Mouse (Mus musculus) skeletal muscle tissue, adult 2 months (tissue): ENCODE measurements at regions not wholly inside any gene's neighbourhood (a gene's known extent, or its start where the extent isn't known, plus 50 kb on each side); places are given as distances from the start of the nearest gene placed in this dataset.
A peak's percentile ranks its signal among the peaks of the same experiment; 100 is the strongest.

ENCODE experiments used
- DNase-seq: peaks from one replicate; pipeline ENCODE4 v3.0.0-alpha.2; 2012; ENCODE audit warnings: low read depth, low spot score

DNA sequence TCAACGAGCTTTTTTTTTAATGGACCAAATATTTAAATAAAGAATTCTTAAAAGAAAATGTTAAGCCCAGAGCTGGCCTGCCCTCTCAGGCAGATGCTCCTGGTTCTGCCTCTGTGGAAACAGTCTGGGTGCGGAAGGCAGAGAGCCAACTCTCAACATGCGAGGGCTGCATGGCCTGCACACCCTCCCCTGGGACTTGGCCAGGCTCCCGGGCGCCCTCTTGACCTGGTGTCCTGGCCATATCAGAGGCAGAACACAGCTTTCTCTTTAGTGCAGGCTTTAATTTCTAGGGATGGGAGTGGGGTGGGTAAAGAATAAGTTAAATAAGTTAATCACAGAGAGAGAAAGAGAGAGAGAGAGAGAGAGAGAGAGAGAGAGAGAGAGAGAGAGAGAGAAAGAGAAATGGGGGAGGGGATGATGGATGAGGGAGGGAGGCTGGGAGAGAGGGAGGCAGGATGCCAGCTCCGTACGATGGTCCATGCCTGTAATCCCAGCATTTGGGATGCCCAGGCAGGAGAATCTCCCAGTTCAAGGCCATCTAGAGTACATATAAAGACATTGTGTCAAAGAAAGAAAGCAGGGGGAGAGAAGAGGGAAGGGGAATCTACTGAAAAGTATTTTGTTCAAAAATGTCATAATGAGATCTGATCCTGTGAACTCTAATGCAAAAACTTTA, 123.2 kb upstream of the Plekha5 start:
- peak; percentile 65 for DNase-seq

DNA sequence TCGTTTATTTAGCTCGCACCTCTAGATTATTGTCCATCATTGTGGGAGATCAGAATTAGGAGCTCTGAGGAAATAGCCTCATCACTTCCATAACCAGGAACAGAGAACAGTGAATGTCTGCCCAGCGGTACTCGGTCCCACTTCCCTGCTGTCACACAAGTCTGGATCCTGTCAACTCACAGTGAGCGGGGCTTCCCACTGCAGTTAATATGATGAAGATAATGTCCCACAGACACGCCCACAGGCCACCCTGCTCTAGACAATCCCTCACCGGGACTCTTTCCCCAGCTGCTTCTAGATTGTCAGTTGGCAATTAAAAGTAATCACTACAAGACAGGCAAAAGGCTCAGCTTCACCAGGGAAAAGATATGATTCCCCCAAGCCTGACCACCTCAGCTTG, 124.2 kb upstream of the Plekha5 start:
- no peak for DNase-seq

DNA sequence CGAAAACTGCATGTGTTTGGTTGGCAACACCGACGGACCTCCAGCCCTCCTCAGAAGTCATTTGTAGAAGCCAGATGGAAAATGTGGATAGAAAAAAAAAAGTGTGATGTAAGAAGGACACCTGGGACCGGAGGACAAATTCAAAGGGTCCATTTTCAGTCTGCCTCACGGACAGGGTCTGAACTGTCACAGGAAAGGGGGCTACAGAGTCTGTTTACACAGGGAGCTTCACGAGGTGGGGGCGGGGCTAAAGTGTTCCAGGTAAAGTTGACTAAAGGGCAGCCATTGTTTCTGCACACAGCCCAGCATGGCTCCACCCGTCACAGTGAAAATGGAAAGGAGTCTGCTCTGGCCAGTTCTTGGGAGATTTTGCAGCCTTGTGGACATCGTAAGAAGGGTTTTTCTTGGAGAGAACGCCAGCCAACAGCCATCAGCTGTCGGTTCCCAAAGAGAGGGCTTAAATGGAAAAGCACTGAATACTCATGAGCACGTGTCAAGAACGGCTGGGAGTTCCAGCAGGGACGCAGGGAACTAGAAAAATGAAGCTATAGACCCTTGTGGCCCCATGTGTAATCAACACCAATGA, 125.8 kb upstream of the Plekha5 start:
- peak; percentile 12 for DNase-seq

DNA sequence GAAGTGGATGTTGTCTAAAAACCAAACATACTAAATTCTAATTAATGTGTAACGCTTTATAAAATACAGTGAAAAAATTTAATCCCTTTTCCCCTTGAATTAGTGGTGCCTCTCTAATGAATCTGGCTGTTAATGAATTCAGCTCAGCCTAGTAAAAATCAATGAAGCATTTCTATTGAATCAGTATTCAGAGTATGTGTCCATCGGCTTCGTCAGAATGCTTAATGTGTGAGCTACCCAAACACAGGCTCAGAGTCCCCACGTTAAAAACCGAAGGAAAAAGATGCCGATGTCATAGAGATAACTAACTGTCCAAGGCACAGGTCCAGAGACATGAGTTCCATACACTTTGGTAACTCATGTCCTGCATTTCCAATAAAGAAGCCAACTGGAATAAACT, 126.3 kb upstream of the Plekha5 start:
- no peak for DNase-seq

DNA sequence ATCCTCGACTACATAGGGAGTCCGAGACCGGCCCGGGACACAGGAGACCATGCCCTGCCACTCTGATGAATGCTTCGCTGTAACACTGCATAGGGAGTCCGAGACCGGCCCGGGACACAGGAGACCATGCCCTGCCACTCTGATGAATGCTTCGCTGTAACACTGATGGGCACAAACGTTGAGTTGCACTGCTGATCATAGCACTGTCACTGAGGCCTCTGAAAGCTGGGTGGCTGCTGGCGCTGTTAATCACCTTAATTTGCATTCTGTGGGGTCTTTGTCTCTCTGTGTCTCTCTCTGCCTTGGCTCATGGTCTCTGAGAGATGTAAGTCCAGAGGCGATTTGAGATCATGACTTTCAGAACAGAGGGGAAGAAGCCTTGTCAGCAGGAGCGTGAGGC, 133.7 kb upstream of the Plekha5 start:
- DNase-seq: no peak

DNA sequence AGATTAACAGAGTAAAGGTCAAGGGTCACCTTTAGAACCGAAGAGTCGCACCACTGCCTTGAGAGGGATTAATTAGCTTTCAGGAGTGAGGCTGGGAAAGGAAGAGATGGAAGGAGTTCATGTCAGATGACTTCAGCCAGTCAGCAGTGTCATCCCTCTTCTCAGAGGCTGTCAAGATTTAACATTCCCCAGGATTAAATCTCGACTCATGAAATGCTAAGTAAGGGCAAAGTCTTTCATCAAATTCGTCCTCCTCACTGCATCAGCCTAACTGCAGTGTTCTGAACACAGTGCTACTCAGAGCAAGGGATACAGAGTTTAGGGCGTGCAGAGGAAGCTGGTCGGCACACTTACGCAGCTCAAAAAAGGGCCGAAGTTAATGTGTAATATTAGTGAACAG, 135.1 kb upstream of the Plekha5 start:
- DNase-seq: no peak

DNA sequence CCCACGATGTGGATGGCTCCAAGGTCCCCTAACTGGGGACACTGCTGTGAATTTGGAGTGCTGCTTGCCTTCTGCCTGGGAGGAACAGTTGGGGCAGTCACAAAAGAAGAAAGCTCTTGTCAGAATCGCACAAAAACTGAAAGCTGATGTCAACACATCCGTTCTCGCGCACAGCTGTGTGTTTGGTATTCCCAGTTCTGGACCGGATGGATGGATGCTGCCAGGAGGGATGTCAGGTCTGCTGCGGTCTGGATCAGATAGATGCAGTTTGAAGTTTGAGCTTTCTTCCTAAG, 141.6 kb upstream of the Plekha5 start:
- DNase-seq: peak; percentile 34

DNA sequence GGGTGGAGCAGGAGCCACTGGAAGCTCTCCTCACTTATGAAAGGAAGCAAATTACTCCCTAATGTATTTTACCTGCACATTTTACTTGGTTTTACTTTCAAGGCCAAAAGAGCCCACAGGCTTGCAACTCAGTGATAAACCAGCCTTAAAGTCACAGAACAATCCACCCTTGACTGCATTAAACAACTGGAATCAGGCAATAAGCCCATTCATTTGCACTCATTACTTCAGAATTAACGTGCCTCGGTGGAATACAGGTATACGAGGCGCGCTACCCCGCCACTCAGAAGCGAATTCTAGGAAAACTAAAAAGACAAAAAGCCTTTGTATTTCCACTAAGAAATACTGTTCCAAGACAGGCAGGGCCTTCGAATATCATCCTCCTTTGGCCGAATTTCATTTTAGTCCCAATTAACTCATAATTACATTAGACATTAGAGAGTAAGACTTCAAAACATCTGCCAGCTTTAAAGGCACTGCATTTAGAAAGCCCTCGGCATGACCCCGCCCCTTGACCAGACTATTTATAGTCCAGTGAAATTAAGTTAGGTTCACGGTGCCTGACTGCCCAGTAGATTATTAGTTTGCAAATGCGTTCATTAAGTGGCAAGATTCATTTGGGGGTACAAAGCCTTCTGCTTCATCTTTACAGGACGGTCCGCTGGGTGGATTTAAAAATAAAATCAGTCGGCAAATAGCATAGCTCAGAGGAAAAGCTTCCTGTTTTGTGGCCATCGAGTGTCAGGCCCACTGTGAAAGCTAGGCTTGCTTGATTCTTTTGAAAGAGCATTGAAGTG, 142.2 kb upstream of the Plekha5 start:
- DNase-seq: no peak

DNA sequence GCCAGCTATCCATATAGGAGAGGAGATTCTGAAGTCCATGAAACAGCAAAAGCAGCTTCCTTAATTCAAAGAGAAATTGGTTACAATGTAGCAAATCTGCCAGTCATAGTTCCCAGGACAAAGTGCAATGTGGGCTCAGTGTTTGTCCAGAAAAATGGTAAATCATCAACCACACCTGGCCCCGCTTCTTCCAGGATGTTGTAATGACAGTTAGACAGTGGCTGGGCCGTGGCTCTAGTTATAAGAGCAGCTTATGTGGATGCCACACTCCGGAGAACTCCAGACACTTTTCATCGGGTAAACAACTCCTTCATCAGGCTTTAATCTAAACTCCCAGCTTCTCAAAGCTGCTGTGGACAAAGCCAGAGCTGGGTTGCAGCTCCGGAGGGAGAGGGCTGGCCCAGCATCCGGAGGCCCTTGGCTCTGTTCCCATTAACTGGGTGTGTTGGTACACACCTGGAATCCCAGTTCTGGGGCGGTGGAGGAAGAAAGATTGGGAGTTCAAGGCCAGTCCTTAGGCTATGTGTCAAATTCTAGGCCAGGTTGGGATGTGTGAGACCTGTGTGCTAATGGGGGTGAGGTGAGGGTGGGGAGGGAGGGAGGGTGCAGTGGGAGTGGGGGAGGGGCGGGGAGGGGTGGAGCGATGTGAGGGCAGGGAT, 142.9 kb upstream of the Plekha5 start:
- no peak for DNase-seq

DNA sequence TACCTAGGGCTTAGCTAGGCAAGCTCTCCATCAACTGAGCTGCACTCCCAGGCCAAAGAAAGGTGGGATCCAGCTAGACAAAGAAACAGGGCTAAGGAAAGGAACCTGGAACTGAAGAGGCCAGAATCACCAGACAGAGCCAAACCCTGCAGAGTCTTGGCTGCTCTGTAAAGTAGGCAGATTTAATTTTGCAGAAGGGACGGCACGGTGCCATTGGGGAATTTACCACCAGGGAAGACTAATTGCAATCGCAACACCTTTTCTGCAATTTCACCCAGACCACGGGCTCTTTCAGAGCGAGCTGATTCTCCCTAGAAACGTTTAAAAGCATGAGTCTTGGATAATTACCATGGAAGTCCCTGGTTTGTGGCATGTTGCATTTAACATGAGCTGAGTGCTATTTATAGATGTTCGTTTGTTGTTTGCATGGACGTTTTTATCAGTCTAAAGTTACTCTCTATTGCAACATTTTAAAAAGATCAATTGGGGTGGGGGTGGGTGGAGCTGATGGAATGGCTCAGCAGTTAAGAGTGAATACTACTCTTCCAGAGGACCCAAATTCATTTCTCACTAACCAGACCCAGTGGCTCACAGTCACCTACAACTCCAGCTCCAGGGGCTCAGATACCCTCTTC, 144.0 kb upstream of the Plekha5 start:
- DNase-seq: no peak

DNA sequence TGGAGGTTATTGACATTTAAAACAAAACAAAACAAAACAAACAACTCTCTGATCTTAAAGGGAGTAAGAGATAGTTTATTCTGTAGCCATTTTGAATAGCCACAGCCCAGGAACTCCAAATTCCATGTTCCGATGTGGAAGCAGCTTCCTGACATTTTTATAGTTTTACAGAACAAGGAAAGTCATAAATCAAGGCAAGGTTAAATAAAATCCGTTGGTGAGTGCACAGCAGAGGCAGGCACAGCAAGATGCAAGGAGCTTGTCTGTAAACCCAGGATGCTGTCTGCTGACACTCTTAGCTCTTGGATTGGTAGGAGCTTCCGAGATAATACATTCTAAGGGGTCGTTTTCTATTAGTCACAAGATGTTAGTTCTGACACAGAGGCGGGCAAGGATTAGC, 145.1 kb upstream of the Plekha5 start:
- DNase-seq: no peak

DNA sequence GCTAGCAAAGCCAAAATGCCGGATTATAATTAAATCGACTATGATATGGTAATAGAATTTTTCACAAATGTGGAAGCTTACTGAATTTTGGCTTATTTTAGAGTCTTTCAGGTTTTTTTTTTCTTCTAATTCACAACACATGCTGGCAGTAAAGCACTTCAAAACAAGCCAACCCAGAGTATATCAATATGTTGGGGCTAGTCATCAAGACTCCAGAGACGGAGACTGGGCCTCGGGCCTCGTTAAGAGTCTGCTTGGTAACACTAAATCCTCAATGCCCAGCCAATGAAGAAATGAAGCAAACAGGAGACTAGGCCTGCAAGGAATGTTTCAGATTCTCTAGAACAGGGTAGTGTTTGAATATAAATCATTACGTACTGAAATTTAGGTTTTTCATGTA, 153.3 kb upstream of the Plekha5 start:
- DNase-seq: no peak

DNA sequence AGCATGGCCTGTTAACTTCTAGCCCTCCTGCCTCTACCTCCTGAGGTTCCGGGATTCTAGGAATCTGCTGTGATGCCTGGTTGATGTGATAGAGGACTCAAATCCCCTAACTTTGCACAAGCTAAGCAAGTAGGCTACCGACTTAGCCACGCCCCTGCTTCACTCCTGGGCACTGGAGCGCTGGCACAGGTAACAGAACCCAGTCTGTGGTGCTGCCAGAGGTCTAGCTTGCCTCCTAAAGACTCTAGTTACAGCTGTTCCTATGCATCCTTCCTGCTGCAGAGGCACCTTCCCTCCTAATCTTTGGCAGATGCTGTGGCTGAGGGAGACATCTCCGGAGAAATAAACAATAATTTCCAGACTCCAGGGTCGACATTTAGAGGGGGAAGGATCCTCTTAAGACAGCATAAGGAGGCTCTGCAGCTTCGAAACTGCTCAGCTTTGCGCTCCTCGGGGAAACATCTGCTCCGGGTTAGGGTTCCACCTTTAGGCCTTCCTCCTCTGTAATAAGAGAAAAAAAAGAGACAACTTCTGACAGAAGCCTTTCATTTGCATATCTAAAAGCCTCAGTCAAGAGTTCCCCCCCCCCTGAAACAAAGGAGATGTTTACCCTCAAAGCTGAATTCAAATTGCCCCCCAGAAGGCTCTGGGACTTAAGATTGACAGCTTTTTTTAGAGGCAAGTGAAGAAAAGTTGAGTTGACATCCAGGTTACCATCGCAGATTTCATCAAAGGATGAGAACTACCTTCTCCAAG, 155.4 kb upstream of the Plekha5 start:
- no peak for DNase-seq

DNA sequence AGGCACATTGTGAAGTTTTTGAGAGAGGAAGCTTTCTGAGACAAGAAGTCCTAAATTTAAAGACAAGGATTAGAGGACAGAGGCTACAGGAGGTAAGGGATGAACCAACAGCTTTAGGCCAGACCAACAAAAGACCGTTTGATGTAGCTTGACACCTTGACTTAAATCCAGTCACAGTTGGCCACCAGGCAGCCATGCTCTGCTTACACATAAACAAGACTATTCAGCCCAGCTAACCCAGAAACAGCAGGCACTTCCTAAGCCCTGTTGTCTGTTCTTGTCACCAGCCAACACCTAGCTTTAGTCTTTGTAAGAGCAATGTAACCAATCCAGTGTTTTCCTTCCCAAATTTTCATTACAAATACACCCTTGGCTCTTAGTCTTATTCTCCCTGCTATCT, 159.9 kb upstream of the Plekha5 start:
- no peak for DNase-seq

DNA sequence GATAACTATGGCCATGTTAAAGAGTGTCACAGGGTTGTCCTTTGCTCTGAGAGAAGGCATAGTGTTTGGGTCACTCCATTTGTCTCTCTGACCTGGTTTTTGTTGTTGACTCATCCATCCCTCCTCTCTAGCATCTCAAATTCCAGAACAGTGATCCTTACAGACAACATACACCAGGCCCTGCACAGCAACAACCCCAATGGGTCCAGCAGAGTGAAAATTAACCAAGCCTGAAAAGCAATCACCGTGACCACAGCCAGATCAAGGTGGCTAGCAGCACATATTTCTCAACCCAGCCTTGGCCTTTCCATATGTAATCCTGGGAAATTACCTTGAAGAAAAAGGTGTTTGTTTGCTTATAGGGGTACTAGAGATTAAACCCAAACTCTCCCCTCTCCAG, 162.0 kb upstream of the Plekha5 start:
- DNase-seq: no peak

DNA sequence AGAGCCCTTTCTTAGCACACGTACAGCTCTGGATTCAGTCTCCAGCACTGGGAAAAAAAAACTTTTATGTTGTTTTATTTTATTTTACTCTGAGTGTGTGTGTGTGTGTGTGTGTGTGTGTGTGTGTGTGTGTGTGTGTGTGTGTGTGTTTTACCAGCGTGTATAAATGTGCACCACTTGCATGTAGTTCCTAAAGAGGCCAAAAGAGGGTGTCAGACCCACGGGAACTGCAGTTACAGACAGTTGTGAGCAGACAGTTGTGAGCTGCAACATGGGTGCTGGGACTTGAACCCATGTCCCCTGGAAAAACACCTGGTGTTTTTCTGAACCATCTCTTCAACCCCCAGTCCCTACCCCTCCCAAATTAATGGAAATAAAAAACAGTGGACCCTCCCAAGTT, 165.1 kb upstream of the Plekha5 start:
- DNase-seq: no peak

DNA sequence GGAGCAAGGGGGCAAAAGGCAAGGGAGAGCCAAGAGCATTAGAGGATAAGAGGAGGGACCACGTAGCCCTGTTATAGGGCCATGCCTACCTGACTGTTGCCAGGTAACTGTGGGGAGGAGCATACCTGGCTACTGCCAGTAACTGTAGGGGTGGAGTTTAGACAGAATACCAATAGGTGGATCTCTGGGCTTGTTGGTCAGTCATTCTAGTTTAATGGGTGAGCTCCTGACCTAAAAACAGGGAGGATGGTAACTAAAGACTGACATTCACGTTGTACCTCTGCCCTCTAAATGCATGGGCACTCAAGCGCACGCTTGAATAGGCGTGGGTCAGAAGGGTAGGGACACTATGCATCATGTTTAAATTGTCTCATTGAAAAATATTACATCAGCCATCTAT, 165.8 kb upstream of the Plekha5 start:
- DNase-seq: no peak

DNA sequence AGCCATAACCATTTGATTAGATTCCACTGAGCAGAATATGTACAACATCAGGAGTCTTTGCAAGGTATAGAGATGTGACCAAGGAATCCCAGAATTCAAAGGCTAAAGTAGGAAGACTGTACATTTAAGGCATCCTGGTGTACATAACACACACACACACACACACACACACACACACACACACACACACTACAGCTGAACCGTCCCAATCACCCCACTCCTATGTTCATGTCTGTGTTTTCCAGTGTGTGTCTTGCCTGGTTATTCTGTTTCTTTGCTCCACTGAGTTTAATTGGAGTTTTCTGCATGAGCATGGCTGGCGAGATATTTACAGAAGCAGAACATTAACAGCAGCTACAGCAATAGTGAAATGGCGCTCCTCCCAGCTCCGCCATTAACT, 172.3 kb upstream of the Plekha5 start:
- DNase-seq: no peak

DNA sequence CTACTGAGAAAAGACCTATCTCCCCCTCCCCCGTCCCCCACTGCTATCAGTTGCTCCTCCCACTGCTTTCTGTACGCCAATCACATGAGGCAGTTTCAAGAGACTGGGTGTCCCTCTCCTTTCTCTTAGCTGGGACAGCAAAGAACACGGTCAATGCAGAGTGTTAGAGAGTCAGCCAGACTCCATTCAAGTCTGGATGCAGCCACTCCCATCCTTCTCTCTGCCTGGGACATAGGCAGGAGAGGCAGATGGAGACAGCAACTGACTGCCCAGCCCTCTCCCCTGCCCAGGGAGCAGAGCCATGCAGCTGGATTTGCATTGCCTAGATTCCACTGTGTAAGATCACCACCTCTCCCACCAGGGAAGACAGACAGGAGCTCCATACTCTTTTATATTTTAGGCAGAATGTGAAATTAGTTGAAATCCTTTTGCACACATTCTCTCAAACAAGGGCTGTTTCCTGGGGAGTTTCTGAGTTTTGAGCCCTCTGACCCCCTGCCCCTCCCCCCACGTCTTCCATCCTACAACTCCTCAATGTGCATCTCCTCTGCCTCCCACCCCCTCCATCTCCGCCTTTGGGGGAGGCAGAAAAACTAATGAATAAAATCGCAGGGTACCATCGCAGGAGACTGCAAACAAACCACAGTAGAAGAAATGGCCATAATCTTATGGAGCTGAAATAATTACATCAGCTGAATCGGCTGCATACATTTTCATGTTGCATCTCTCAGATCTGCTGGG, 180.3 kb upstream of the Plekha5 start:
- no peak for DNase-seq

DNA sequence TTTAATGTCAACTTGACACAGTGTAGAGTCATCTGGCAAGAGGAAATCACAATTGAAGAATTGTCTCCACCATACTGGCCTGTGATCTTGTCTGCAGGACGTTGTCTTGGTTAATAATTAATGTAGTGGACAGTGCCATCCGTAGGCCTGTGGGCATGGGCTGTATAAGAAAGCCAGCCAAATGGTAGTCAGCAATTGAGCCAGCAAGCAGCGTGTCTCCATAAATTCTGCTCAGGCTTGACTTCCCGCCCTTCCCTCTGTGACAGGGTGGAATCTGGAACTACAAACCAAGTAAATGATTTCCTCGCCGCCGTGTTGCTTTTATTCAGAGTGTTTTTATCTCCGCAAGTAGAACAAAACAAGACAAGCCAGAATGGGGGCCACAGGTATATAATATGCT, 184.5 kb upstream of the Plekha5 start:
- DNase-seq: no peak

DNA sequence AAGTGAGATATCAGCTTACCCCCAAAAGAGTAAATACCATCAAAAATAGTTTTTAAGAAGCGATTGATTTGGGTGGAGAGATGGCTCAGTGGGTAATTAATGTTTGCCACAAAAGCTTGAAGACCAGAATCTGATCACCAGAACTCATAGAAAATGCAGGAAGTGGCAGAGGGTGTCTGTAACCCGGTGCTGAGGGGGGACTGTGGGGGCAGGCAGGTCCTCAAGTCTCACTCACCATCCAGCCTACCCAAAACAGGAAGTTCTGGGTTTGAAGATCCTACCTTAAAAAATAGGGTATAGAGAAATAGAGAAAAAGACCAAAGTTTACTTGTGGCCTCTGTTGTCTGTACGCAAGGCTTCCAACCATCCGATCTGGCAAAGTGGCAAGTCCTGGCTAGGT, 190.3 kb upstream of the Plcz1 start:
- DNase-seq: no peak
